Mouse (Mus musculus): ENCODE measurements around the gene Gm2431.
"Not testable (repeated sequence)": the region's sequence is repeated elsewhere in the genome, so short reads cannot be mapped to it uniquely, and the experiment has no call there.

The Gm2431 gene

GRCm38 (mm10) chr7:142258254-142258653, at the start of gene Gm2431:
Gene Gm2431, minus strand, starts transcription at chr7:142258354.
- DNase-seq, result not testable (repeated sequence)

GRCm38 (mm10) chr7:142303929-142304328, 45.8 kb upstream of the Gm2431 start:
- DNase-seq, result not testable (repeated sequence)

- DNase-seq, result no peak
These were observed 45.1 kb upstream of the Gm2431 start, which contains the start of gene Krtap5-4 for GRCm38 (mm10) chr7:142303249-142303648. Gene Krtap5-4, plus strand, starts transcription at chr7:142303549.

GRCm38 (mm10) chr7:142297018-142297417, 38.9 kb upstream of the Gm2431 start, which contains the start of gene Krtap5-1:
Gene Krtap5-1, minus strand, starts transcription at chr7:142297118.
- not testable (repeated sequence) for DNase-seq

- DNase-seq, result not testable (repeated sequence)
These were observed 38.0 kb upstream of the Gm2431 start for GRCm38 (mm10) chr7:142296108-142296507.

- no peak for DNase-seq
These were observed 37.3 kb upstream of the Gm2431 start for GRCm38 (mm10) chr7:142295418-142295817.

GRCm38 (mm10) chr7:142293851-142294250, 35.7 kb upstream of the Gm2431 start:
- peak; percentile 49 for DNase-seq

- DNase-seq, result peak; percentile 22
These were observed 27.9 kb upstream of the Gm2431 start for GRCm38 (mm10) chr7:142285910-142286612.

- DNase-seq, result peak; percentile 77
These were observed 27.1 kb upstream of the Gm2431 start for GRCm38 (mm10) chr7:142285130-142285835.

- DNase-seq, result peak; percentile 97
These were observed 26.5 kb upstream of the Gm2431 start for GRCm38 (mm10) chr7:142284615-142285080.

- DNase-seq, result peak; percentile 85
These were observed 26.0 kb upstream of the Gm2431 start for GRCm38 (mm10) chr7:142284023-142284591.

- DNase-seq, result not testable (repeated sequence)
These were observed 24.7 kb upstream of the Gm2431 start for GRCm38 (mm10) chr7:142282847-142283246.

- not testable (repeated sequence) for DNase-seq
These were observed 21.1 kb upstream of the Gm2431 start for GRCm38 (mm10) chr7:142279291-142279690.

- peak; percentile 73 for DNase-seq
These were observed 20.0 kb upstream of the Gm2431 start for GRCm38 (mm10) chr7:142278183-142278582.

- DNase-seq, result not testable (repeated sequence)
These were observed 16.1 kb upstream of the Gm2431 start, which contains the start of gene Gm4559 for GRCm38 (mm10) chr7:142274263-142274662. Gene Gm4559, minus strand, starts transcription at chr7:142274363.

- peak; percentile 54 for DNase-seq
These were observed 2.6 kb downstream of the Gm2431 start for GRCm38 (mm10) chr7:142255517-142255916.

- peak; percentile 65 for DNase-seq
These were observed 8.3 kb downstream of the Gm2431 start for GRCm38 (mm10) chr7:142249824-142250223.

- DNase-seq, result no peak
These were observed 17.2 kb downstream of the Gm2431 start, which contains the start of gene Gm40460 for GRCm38 (mm10) chr7:142240978-142241377. Gene Gm40460, minus strand, starts transcription at chr7:142241078.

- no peak for DNase-seq
These were observed 26.6 kb downstream of the Gm2431 start for GRCm38 (mm10) chr7:142231540-142231939.

- DNase-seq, result not testable (repeated sequence)
These were observed 28.3 kb downstream of the Gm2431 start, which contains the start of gene Krtap5-5 for GRCm38 (mm10) chr7:142229871-142230270. Gene Krtap5-5, minus strand, starts transcription at chr7:142229971.

- DNase-seq, result peak; percentile 12
These were observed 33.6 kb downstream of the Gm2431 start for GRCm38 (mm10) chr7:142224518-142224917.

GRCm38 (mm10) chr7:142212136-142212535, 46.0 kb downstream of the Gm2431 start:
- DNase-seq, result not testable (repeated sequence)

- DNase-seq, result no peak
These were observed 46.6 kb downstream of the Gm2431 start, which contains the start of gene Gm7579 for GRCm38 (mm10) chr7:142211559-142211958. Gene Gm7579, plus strand, starts transcription at chr7:142211859.

All from embryo, embryonic 11 days (tissue).